Mouse (Mus musculus) cortical plate, adult 2 months (tissue): ENCODE measurements at regions not wholly inside any gene's neighbourhood (a gene's known extent, or its start where the extent isn't known, plus 50 kb on each side); places are given as distances from the start of the nearest gene placed in this dataset.
"Not testable (repeated sequence)": the region's sequence is repeated elsewhere in the genome, so short reads cannot be mapped to it uniquely, and the experiment has no call there.

Experiments used
- CTCF ChIP-seq: fragments of 200-500 bp; IDR thresholded peaks from 2 replicates; pipeline ENCODE4 v1.5.1; 2011; ENCODE audit warnings: mild to moderate bottlenecking, control low read depth, low read length; ENCODE audit not compliant: insufficient read depth; ENCODE audit errors: extremely low read depth
- POLR2A ChIP-seq: fragments of 200-500 bp; IDR thresholded peaks from 2 replicates; pipeline ENCODE4 v1.6.1; 2011; ENCODE audit warnings: mild to moderate bottlenecking, low read length, control low read depth; ENCODE audit not compliant: insufficient read depth; ENCODE audit errors: extremely low read depth

- TF ChIP-seq CTCF, POLR2A: not testable (repeated sequence)
Measured at GRCm38 (mm10) chr4:49929636-49930035, 84.1 kb upstream of the Grin3a start.
